Mouse (Mus musculus): ENCODE measurements around the gene Appl1. TPM values are rescaled to one million over a fixed set of nuclear protein-coding genes. Genes with fewer than 3 reads are reported as not detected.
"Not testable (repeated sequence)": the region's sequence is repeated elsewhere in the genome, so short reads cannot be mapped to it uniquely, and the experiment has no call there.

Appl1 gene
- polyA plus RNA-seq, 1 experiment from 2014 or later: 58.9 TPM

DNA sequence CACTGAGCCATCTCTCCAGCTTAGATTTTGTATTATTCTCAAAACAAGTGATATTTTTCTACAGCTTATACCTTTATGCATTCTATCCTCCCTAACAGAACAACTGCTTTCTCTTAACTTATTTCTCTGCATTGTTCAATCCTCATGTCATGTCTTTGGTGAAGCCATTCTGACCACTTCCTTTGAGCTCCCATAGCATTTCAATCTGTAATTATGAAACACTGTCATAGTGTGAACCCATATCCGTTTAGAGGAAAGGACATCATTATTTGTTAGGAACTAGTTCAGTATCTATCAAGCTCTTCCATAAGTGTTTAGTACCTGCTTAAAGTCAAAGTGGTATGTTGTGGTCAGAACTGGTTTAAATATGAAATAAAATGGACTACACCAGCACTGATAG is 10.5 kb downstream of the Appl1 start:
- no peak overlapping the region for H3K4me2 ChIP-seq
- ATAC-seq (ENCODE audit: low FRiP score): no peak
- no peaks in the 10 kb centered on the region for H3K9me3 ChIP-seq (replicated peaks)
- H3K27me3 ChIP-seq (replicated peaks): no peaks in the 10 kb centered on the region
- H3K9ac ChIP-seq (replicated peaks): no peak overlapping the region
- H3K27ac ChIP-seq (replicated peaks): no peak overlapping the region
- H3K4me1 ChIP-seq: no peaks in the 10 kb centered on the region
- peaks cover 24% of the 10 kb centered on the region for H3K36me3 ChIP-seq
- H3K4me3 ChIP-seq (replicated peaks): no peak overlapping the region
- 98% methylated on average over 1 of the region's 1 CpGs for WGBS

DNA sequence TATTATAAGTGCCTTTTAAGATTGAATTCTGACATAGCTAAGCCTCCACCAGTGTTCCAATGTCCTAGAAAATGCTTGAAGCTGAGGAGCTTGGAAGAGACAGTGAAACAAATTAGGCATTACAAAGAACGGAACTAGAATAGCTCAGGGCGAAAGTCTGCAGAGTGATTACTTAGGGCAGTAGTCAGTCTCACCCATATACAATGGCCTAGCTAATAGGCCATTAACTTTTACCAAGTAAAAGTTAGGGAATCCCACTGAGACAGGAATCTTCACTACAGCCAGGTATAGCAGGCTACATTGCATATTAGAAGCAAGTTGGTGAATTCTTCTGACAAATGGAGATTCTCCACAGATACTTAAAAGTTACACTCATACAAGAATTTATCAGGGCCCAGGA is 14.9 kb downstream of the Appl1 start:
- ATAC-seq (ENCODE audit: low FRiP score); H3K4me1 ChIP-seq; H3K9me3 ChIP-seq (replicated peaks); H3K4me2 ChIP-seq; H3K9ac ChIP-seq (replicated peaks); H3K4me3 ChIP-seq (replicated peaks); H3K27me3 ChIP-seq (replicated peaks); H3K27ac ChIP-seq (replicated peaks): not testable (repeated sequence)
- peaks cover 33% of the 10 kb centered on the region for H3K36me3 ChIP-seq
- 28% methylated on average over 2 of the region's 2 CpGs for WGBS

DNA sequence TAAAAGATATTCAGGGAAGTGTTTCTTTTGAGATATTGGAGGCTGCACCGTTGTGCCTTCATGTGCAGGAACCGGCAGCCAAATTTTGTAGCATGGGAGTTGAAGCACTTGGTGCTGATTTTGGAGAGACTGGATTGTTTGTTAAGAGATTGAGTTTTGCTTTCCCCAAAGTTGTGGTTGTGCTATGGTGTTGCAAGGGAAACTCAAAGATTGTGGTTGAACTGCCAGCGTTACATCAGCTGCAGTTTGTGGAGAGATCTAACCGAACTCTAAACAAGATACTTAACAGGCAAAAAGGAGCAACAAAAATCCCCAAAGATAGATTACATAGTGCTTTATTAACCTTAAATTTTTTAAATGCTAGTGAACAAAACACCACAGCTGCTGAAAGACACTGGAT is 35.5 kb downstream of the Appl1 start:
- Histone ChIP-seq H3K4me3 (replicated peaks) (no peak overlapping the region), H3K36me3 (peaks cover 35% of the 10 kb centered on the region), H3K9ac (replicated peaks) (no peak overlapping the region), H3K27ac (replicated peaks) (no peak overlapping the region), H3K27me3 (replicated peaks) (no peaks in the 10 kb centered on the region), H3K4me1 (no peaks in the 10 kb centered on the region), H3K9me3 (replicated peaks) (no peaks in the 10 kb centered on the region), H3K4me2 (no peak overlapping the region)
- 94% methylated on average over 4 of the region's 4 CpGs for WGBS
- ATAC-seq (ENCODE audit: low FRiP score): no peak

DNA sequence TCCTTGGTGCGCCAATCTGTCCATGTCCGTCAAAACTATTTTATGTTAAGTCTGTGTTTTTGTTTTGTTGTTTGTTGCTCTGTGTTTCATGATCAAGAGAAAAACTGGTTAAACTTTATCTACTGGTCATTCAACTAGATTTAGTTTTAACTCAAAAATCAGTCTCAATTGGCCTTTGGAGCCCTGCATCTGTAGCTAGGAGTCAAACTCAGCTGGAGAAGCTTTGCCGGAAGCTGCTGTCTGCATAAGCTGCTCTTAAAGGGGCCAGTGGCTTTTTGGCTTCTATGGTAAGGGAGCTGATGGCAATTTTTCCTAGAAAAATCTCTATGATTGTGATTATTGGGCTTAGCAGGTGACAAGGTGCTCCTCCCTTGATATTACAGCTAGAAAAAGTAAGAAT is 36.1 kb downstream of the Appl1 start:
- H3K4me2 ChIP-seq: no peak overlapping the region
- no peak overlapping the region for H3K4me3 ChIP-seq (replicated peaks)
- no peak for ATAC-seq (ENCODE audit: low FRiP score)
- H3K36me3 ChIP-seq: peaks cover 33% of the 10 kb centered on the region
- no peaks in the 10 kb centered on the region for H3K4me1 ChIP-seq
- H3K27me3 ChIP-seq (replicated peaks): no peaks in the 10 kb centered on the region
- 89% methylated on average over 3 of the region's 3 CpGs for WGBS
- H3K9ac ChIP-seq (replicated peaks): no peak overlapping the region
- no peaks in the 10 kb centered on the region for H3K9me3 ChIP-seq (replicated peaks)
- H3K27ac ChIP-seq (replicated peaks): no peak overlapping the region

DNA sequence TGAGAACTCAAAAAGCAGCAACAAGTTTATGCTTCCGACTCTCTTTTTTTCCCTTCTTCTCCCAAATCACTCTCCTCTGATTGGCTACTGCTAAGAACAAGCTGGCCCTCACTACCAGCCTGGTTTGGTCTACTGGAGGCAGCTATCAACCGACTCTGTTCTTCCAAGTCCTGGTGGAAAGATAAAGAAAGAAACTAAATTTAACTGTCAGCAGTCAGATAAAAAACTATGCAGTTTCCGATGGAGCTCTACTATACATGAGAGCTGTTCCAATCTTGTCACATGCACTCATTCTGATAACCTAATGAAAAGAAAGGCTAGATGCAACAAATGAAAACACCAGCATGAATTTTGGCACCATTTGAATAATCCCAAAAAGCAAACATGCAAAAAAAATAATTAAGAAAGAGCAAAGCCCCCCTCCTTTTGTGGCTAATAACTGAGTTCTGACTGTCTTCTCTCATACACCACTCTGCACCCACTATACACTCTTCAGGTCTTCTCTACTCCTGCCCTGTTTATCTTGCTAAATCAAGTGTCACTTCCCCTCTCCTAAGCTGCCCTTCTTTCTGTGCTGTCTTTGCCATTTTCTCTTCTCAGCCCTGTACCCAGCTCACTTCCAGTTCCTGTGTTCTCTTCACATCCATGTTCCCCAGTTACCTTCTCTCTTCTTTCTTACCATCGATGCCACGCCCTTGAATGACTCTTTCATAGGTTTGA is 47.2 kb downstream of the Appl1 start:
- no peak overlapping the region for H3K4me3 ChIP-seq (replicated peaks)
- H3K36me3 ChIP-seq: peaks cover 59% of the 10 kb centered on the region
- H3K27ac ChIP-seq (replicated peaks): no peak overlapping the region
- no peak overlapping the region for H3K9ac ChIP-seq (replicated peaks)
- H3K27me3 ChIP-seq (replicated peaks): no peaks in the 10 kb centered on the region
- no peak overlapping the region for H3K4me2 ChIP-seq
- H3K9me3 ChIP-seq (replicated peaks): no peaks in the 10 kb centered on the region
- WGBS: 92% methylated on average over 5 of the region's 5 CpGs
- ATAC-seq (ENCODE audit: low FRiP score): no peak
- no peaks in the 10 kb centered on the region for H3K4me1 ChIP-seq

DNA sequence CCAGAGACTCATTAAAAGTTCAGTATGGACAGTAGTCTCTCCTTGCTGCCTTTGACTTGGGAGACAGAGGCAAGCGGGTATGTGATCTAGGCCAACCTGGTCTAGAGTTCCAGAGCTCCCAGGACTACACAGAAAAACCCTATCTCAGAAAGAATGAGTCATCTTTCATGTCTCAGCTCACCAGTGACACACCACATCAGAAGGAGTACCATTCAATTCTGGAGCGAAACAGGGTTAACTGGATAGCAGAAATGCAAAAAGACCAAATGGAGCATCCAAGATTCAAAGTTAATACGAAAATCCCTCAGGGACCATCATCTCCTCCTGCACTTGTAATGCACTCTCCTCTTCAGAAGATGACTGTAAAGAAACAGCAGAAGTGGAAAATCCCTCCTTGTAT is 51.7 kb downstream of the Appl1 start:
- Histone ChIP-seq H3K27me3 (replicated peaks) (no peaks in the 10 kb centered on the region), H3K4me3 (replicated peaks) (no peak overlapping the region), H3K4me1 (no peaks in the 10 kb centered on the region), H3K27ac (replicated peaks) (no peak overlapping the region), H3K9ac (replicated peaks) (no peak overlapping the region), H3K9me3 (replicated peaks) (no peaks in the 10 kb centered on the region), H3K36me3 (peaks cover 40% of the 10 kb centered on the region), H3K4me2 (no peak overlapping the region)
- WGBS: 94% methylated on average over 3 of the region's 3 CpGs
- ATAC-seq (ENCODE audit: low FRiP score): no peak

DNA sequence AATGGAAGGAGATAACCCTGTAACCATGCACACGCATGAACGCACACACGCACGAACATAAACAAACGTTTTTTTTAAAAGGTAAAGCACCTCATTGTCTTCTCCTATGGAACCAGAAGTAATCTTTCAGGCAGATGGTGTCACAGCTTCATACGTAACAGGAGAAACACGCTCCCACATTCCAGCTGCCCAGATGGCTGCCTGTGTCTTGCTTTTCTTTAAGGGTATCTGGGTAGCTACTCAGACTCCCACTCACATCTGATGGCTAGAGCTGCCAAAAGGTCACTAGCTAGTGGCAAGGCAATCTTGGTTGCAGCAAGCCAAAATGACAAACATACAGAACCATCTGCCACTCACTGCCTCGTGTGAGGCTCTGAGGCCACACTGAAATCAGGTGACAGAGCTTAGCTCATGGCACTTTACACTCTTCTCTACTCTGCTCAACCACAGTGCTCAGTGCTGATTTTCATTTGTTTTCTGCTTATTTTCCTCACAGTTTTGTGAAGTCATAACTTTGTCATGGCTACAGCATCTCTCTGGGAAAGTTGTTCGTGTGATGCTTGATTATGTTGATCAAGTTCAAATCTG is 57.3 kb downstream of the Appl1 start:
- 65% methylated on average over 9 of the region's 9 CpGs for WGBS
- H3K4me3 ChIP-seq (replicated peaks): no peak overlapping the region

DNA sequence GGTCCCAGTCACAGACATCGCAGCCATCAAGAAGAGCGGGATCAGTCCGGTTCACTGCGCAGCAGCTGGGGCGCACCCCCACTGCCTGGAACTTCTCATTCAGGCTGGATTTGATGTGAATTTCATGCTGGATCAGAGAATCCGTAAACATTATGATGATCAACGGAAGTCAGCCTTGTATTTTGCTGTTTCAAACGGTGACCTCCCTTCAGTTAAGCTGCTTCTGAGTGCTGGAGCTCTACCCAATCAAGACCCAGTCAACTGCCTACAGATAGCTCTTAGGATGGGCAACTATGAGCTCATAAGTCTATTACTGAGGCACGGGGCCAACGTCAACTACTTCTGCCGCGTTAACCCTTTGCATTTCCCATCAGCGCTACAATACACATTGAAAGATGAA is 59.2 kb downstream of the Appl1 start:
- Histone ChIP-seq H3K4me3 (replicated peaks) (no peak overlapping the region), H3K27me3 (replicated peaks) (no peaks in the 10 kb centered on the region), H3K9me3 (replicated peaks) (no peaks in the 10 kb centered on the region), H3K27ac (replicated peaks) (no peak overlapping the region), H3K4me1 (no peaks in the 10 kb centered on the region), H3K36me3 (no peaks in the 10 kb centered on the region; the same call in 1 of the 2 replicates), H3K4me2 (no peak overlapping the region), H3K9ac (replicated peaks) (no peak overlapping the region)
- ATAC-seq (ENCODE audit: low FRiP score): no peak
- WGBS: 93% methylated on average over 13 of the region's 13 CpGs

More for the DNA sequence above, 57.3 kb downstream of the Appl1 start:
- Histone ChIP-seq H3K27me3 (replicated peaks) (no peaks in the 10 kb centered on the region), H3K4me2 (no peak overlapping the region), H3K27ac (replicated peaks) (no peak overlapping the region), H3K9ac (replicated peaks) (no peak overlapping the region), H3K9me3 (replicated peaks) (no peaks in the 10 kb centered on the region), H3K36me3 (peaks cover 3% of the 10 kb centered on the region; the same call in 1 of the 2 replicates), H3K4me1 (no peaks in the 10 kb centered on the region)
- no peak for ATAC-seq (ENCODE audit: low FRiP score)

DNA sequence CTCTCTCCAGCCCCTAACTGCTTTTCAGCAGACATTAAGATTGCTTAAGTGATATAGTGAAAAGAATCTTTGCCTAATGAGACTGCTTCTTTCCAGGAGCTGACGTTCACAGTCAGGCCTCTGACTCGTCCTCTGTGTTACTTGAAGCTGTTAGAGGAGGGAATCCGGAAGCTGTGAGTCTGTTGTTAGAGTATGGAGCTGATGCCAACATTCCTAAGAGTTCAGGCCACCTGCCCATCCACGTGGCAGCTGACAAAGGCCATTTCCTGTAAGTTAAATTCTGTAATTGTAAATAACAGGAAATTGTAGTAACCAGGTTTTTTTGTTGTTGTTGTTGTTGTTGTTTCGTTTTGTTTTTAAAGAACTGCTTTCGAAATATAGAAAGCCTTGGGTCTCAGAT is 59.8 kb downstream of the Appl1 start:
- 75% methylated on average over 6 of the region's 6 CpGs for WGBS
- Histone ChIP-seq H3K36me3 (no peaks in the 10 kb centered on the region; the same call in 1 of the 2 replicates), H3K9ac (replicated peaks) (no peak overlapping the region), H3K4me2 (no peak overlapping the region), H3K4me1 (no peaks in the 10 kb centered on the region), H3K27me3 (replicated peaks) (no peaks in the 10 kb centered on the region), H3K9me3 (replicated peaks) (no peaks in the 10 kb centered on the region), H3K4me3 (replicated peaks) (no peak overlapping the region), H3K27ac (replicated peaks) (no peak overlapping the region)
- no peak for ATAC-seq (ENCODE audit: low FRiP score)

DNA sequence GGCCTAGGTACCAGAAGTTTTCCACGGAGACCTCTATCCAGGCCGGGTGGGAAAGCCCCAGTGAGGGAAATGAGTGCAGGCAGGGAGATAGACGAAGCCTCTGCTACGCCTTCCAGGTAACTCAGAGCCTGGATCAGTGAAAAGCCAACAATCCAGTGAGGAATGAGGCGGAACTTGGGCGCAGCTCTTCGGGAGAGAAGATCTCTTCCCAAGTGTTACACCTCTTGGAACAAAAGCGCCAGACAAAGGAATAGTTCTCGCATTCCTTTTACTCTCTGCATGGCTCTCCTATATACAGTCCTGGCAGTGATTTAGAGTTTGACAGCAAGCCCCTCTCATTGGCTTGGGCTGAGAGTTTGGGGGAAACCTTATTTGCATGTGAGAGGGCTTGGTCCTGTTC is 60.6 kb downstream of the Appl1 start:
- ATAC-seq (ENCODE audit: low FRiP score); H3K9me3 ChIP-seq (replicated peaks); H3K4me2 ChIP-seq: not testable (repeated sequence)

DNA sequence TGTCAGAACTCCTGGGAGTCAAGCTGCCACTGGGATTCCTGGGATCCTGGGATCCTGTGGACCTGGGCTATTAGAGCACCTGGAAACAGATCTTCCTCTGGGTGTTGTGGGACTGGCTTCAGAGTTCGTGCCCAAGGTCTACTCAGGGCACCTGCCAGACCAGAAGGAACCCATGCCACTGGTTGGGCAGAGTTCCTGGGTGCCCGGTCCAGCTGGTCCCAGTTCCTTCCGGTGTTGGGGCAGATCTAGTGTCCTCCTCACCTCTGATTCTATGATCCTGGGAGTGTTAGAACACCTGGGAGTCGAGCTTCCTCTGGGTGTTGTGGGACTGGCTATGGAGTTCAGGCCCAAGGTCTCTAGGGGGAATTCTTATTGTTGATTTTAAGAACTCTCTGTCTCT is 63.6 kb downstream of the Appl1 start:
- Histone ChIP-seq H3K27ac (replicated peaks) (no peak overlapping the region), H3K4me1 (no peaks in the 10 kb centered on the region), H3K9ac (replicated peaks) (no peak overlapping the region), H3K4me2 (no peak overlapping the region), H3K27me3 (replicated peaks) (no peaks in the 10 kb centered on the region), H3K36me3 (no peaks in the 10 kb centered on the region), H3K4me3 (replicated peaks) (no peak overlapping the region), H3K9me3 (replicated peaks) (no peaks in the 10 kb centered on the region)
- 92% methylated on average over 4 of the region's 4 CpGs for WGBS
- no peak for ATAC-seq (ENCODE audit: low FRiP score)

More for the DNA sequence above, 60.6 kb downstream of the Appl1 start:
- H3K4me3 ChIP-seq (replicated peaks); H3K36me3 ChIP-seq; H3K27ac ChIP-seq (replicated peaks); H3K4me1 ChIP-seq; H3K9ac ChIP-seq (replicated peaks); H3K27me3 ChIP-seq (replicated peaks): not testable (repeated sequence)
- WGBS: 39% methylated on average over 9 of the region's 9 CpGs

DNA sequence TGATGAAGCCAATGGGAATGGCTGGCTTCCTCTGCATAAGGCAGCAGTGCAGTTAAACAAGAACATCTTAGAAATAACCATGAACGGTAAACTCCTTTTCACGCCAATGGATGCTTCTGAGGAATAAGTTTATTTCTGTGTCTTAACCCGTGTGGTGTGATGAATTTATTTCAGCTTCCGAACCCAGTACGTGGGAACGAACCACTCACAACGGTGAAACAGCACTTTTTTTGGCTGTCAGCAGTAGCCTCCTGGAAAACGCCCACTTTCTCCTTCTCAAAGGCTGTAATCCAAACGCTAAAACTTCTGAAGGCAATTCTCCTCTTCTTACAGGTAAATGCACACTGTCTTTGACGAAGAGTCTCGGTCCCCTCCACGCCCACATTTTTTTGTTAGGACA is 70.1 kb downstream of the Appl1 start:
- Histone ChIP-seq H3K9me3 (replicated peaks) (no peaks in the 10 kb centered on the region), H3K27ac (replicated peaks) (no peak overlapping the region), H3K27me3 (replicated peaks) (no peaks in the 10 kb centered on the region), H3K4me3 (replicated peaks) (no peak overlapping the region), H3K9ac (replicated peaks) (no peak overlapping the region), H3K4me2 (no peak overlapping the region), H3K36me3 (no peaks in the 10 kb centered on the region), H3K4me1 (no peaks in the 10 kb centered on the region)
- no peak for ATAC-seq (ENCODE audit: low FRiP score)
- 87% methylated on average over 12 of the region's 12 CpGs for WGBS
